Mouse (Mus musculus) 3T3-L1 (cell line): ENCODE measurements around the gene Tmem229b.
A peak's percentile ranks its signal among the peaks of the same experiment; 100 is the strongest.
"Not testable (repeated sequence)": the region's sequence is repeated elsewhere in the genome, so short reads cannot be mapped to it uniquely, and the experiment has no call there.

ENCODE experiments used
- DNase-seq: peaks from one replicate; pipeline ENCODE4 v3.0.0-alpha.2; 2015; ENCODE audit warnings: low read depth, low spot score

Tmem229b gene

GRCm38 (mm10) chr12:79007126-79007753, at the start of gene Tmem229b:
Tmem229b (minus strand) TSS chr12:79007627.
- no peak for DNase-seq

GRCm38 (mm10) chr12:79055276-79055675, 47.8 kb upstream of the Tmem229b start:
- no peak for DNase-seq

- no peak for DNase-seq
Measured at GRCm38 (mm10) chr12:79052073-79052472, 44.6 kb upstream of the Tmem229b start.

- no peak for DNase-seq
Measured at GRCm38 (mm10) chr12:79050545-79051212, 43.3 kb upstream of the Tmem229b start.

- DNase-seq, result no peak
Measured at GRCm38 (mm10) chr12:79049807-79050206, 42.4 kb upstream of the Tmem229b start.

- no peak for DNase-seq
Measured at GRCm38 (mm10) chr12:79048898-79049297, 41.5 kb upstream of the Tmem229b start.

GRCm38 (mm10) chr12:79047203-79047602, 39.8 kb upstream of the Tmem229b start:
- no peak for DNase-seq

GRCm38 (mm10) chr12:79046171-79046570, 38.7 kb upstream of the Tmem229b start:
- DNase-seq, result no peak

- DNase-seq, result no peak
Measured at GRCm38 (mm10) chr12:79044668-79045067, 37.2 kb upstream of the Tmem229b start.

- no peak for DNase-seq
Measured at GRCm38 (mm10) chr12:79041436-79041835, 34.0 kb upstream of the Tmem229b start.

GRCm38 (mm10) chr12:79040201-79040827, 32.9 kb upstream of the Tmem229b start:
- DNase-seq, result no peak

- no peak for DNase-seq
Measured at GRCm38 (mm10) chr12:79039708-79040107, 32.3 kb upstream of the Tmem229b start.

GRCm38 (mm10) chr12:79035349-79035748, 27.9 kb upstream of the Tmem229b start:
- no peak for DNase-seq

GRCm38 (mm10) chr12:79034331-79034730, 26.9 kb upstream of the Tmem229b start:
- DNase-seq, result no peak

GRCm38 (mm10) chr12:79028911-79029861, 21.8 kb upstream of the Tmem229b start, which contains the start of gene Plekhh1:
Plekhh1 (plus strand) TSS chr12:79029163.
- DNase-seq, result no peak

- not testable (repeated sequence) for DNase-seq
Measured at GRCm38 (mm10) chr12:79027526-79027925, 20.1 kb upstream of the Tmem229b start.

- peak; percentile 83 for DNase-seq
Measured at GRCm38 (mm10) chr12:79022882-79023281, 15.5 kb upstream of the Tmem229b start.

- no peak for DNase-seq
Measured at GRCm38 (mm10) chr12:79021902-79022301, 14.5 kb upstream of the Tmem229b start.

- DNase-seq, result no peak
Measured at GRCm38 (mm10) chr12:79017994-79018399, 10.6 kb upstream of the Tmem229b start.

- DNase-seq, result no peak
Measured at GRCm38 (mm10) chr12:79016109-79016508, 8.7 kb upstream of the Tmem229b start.

GRCm38 (mm10) chr12:79010569-79010968, 3.1 kb upstream of the Tmem229b start:
- no peak for DNase-seq
